In the genomic region with DNA sequence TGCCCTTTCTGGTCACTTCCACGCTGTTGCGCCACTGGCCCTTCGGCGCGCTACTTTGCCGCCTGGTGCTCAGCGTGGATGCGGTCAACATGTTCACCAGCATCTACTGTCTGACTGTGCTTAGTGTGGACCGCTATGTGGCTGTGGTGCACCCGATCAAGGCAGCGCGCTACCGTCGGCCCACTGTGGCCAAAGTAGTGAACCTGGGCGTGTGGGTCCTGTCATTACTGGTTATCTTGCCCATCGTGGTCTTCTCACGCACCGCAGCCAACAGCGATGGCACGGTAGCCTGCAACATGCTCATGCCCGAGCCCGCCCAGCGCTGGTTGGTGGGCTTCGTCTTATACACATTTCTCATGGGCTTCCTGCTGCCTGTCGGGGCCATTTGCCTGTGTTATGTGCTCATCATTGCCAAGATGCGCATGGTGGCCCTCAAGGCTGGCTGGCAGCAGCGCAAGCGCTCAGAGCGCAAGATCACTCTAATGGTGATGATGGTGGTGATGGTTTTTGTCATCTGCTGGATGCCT, we compare ENCODE assay signal across 9 mouse cellular contexts. TPM values are rescaled to one million over a fixed set of nuclear protein-coding genes. Genes with fewer than 3 reads are reported as not detected.
DNase-seq lines count a peak whose midpoint lies in the region; ATAC-seq lines count a peak whose summit lies in the region.
"Had no signal": no experiment of that assay in that cellular context is flagged by ENCODE, and none has a peak within 500 bp of the region (broad histone marks: within the 10 kb centered on the region; RNA-seq: fewer than 3 reads in every experiment).

No protein-coding gene starts in this region.

- H3K27me3 ChIP-seq in heart, embryonic 14.5 days (ENCODE audit: control insufficient read depth, insufficient read depth, low read length) = peaks cover 34% of the 10 kb centered on the region
- peaks cover 78% of the 10 kb centered on the region for H3K27me3 ChIP-seq in embryonic facial prominence, embryonic 10.5 days (replicated peaks; ENCODE audit: low read depth, poor library complexity, severe bottlenecking)
- H3K27me3 ChIP-seq in hindbrain, embryonic 15.5 days = peaks cover 19% of the 10 kb centered on the region; the same call in 1 of the 2 replicates
- peaks cover 38% of the 10 kb centered on the region for H3K27me3 ChIP-seq in limb, embryonic 15.5 days

- peak overlapping the region; percentile 79 for H3K4me2 ChIP-seq in heart, embryonic 14.5 days (ENCODE audit: low read length)
- H3K4me2 ChIP-seq in hindbrain, embryonic 15.5 days = peak overlapping the region; percentile 95
- H3K4me2 ChIP-seq in limb, embryonic 15.5 days = peak overlapping the region; percentile 90

- ATAC-seq in heart, embryonic 14.5 days (ENCODE audit: insufficient number of reproducible peaks, insufficient read depth, low FRiP score, low read depth) = no peak
- peak; percentile 23 for ATAC-seq in hindbrain, embryonic 15.5 days (ENCODE audit: low FRiP score, low read depth)
- no peak for ATAC-seq in limb, embryonic 15.5 days (ENCODE audit: insufficient number of reproducible peaks, low FRiP score, low TSS enrichment, low read depth)
- ATAC-seq: Patski had no signal

- H3K27ac ChIP-seq in heart, embryonic 14.5 days (replicated peaks in 1 of 2; ENCODE audit: control insufficient read depth in 1 of 2, insufficient read depth in 1 of 2, low read depth in 2 of 2, low read length in 2 of 2) = no peak overlapping the region
- no peak overlapping the region for H3K27ac ChIP-seq in embryonic facial prominence, embryonic 10.5 days (replicated peaks)
- peak overlapping the region; percentile 56 for H3K27ac ChIP-seq in hindbrain, embryonic 15.5 days (replicated peaks)
- no peak overlapping the region for H3K27ac ChIP-seq in limb, embryonic 15.5 days

- 4% methylated on average over 29 of the region's 29 CpGs for WGBS in heart, embryonic 14.5 days
- 3% methylated on average over 29 of the region's 29 CpGs for WGBS in embryonic facial prominence, embryonic 10.5 days
- under 1% methylated on average over 29 of the region's 29 CpGs for WGBS in hindbrain, embryonic 15.5 days
- WGBS in limb, embryonic 15.5 days = 3% methylated on average over 29 of the region's 29 CpGs

- peaks cover 12 to 17% of the 10 kb centered on the region in 2 experiments; a peak in 3 of 4 replicates for H3K4me1 ChIP-seq in heart, embryonic 14.5 days (ENCODE audit: control insufficient read depth in 2 of 2, insufficient read depth in 2 of 2, low read length in 2 of 2)
- peaks cover 39% of the 10 kb centered on the region for H3K4me1 ChIP-seq in embryonic facial prominence, embryonic 10.5 days
- peaks cover 39% of the 10 kb centered on the region for H3K4me1 ChIP-seq in hindbrain, embryonic 15.5 days (replicated peaks)
- peaks cover 33% of the 10 kb centered on the region for H3K4me1 ChIP-seq in limb, embryonic 15.5 days

- H3K9ac ChIP-seq in heart, embryonic 14.5 days (ENCODE audit: low read length) = no peak overlapping the region
- H3K9ac ChIP-seq in hindbrain, embryonic 15.5 days = peak overlapping the region; percentile 66
- H3K9ac ChIP-seq in limb, embryonic 15.5 days = peak overlapping the region; percentile 14; the same call in 1 of the 2 replicates

- H3K9me3 ChIP-seq in heart, embryonic 14.5 days (ENCODE audit: control insufficient read depth, low read length) = no peaks in the 10 kb centered on the region
- H3K9me3 ChIP-seq in embryonic facial prominence, embryonic 10.5 days = no peaks in the 10 kb centered on the region
- H3K9me3 ChIP-seq in hindbrain, embryonic 15.5 days = no peaks in the 10 kb centered on the region
- no peaks in the 10 kb centered on the region for H3K9me3 ChIP-seq in limb, embryonic 15.5 days

- peak overlapping the region; percentile 27 to 45 for H3K4me3 ChIP-seq in heart, embryonic 14.5 days (ENCODE audit: control insufficient read depth in 1 of 2, insufficient read depth in 1 of 2, low read depth in 1 of 2, low read length in 2 of 2)
- H3K4me3 ChIP-seq in embryonic facial prominence, embryonic 10.5 days = peak overlapping the region; percentile 63
- H3K4me3 ChIP-seq in hindbrain, embryonic 15.5 days = peak overlapping the region; percentile 66
- H3K4me3 ChIP-seq in limb, embryonic 15.5 days = peak overlapping the region; percentile 43

- H3K36me3 ChIP-seq in heart, embryonic 14.5 days (ENCODE audit: control insufficient read depth, insufficient read depth, low read length) = no peaks in the 10 kb centered on the region
- no peaks in the 10 kb centered on the region for H3K36me3 ChIP-seq in embryonic facial prominence, embryonic 10.5 days (replicated peaks)
- H3K36me3 ChIP-seq in hindbrain, embryonic 15.5 days = no peaks in the 10 kb centered on the region
- no peaks in the 10 kb centered on the region for H3K36me3 ChIP-seq in limb, embryonic 15.5 days

- no peak for DNase-seq in heart, postnatal 4 days
- peak; percentile 45 for DNase-seq in embryonic facial prominence, embryonic 10.5 days (ENCODE audit: low spot score)
- peak; percentile 37 for DNase-seq in right cerebral cortex, postnatal 14 days
- no peak for DNase-seq in spleen, postnatal 36 days (ENCODE audit: low spot score in 2 of 2)
- DNase-seq in thymus, postnatal 0 days (ENCODE audit: low spot score) = no peak

RNA-seq across cellular contexts. Expression of a gene that starts 1.4 kb away (rescaled TPM):
- 0.11 TPM in 1 of 2 replicates, not detected in the other for polyA plus RNA-seq in heart, embryonic 14.5 days (2014; fragmentation: Nextera tagmentation; extraction: Ambion mirVana)
- under 1 TPM in 1 of 2 experiments, not detected in 1; 0.17 TPM for total RNA-seq in heart, postnatal 4 days (2021)
- 0.29 and 0.65 TPM in 2 replicates for polyA plus RNA-seq in embryonic facial prominence, embryonic 10.5 days (2016; fragmentation: Nextera tagmentation; extraction: Ambion mirVana)
- polyA plus RNA-seq in hindbrain, embryonic 15.5 days (2015; fragmentation: Nextera tagmentation; extraction: Ambion mirVana) = 18.7 and 20.4 TPM in 2 replicates
- polyA plus RNA-seq in limb, embryonic 15.5 days (2015; fragmentation: Nextera tagmentation; extraction: Ambion mirVana) = 2.0 and 2.7 TPM in 2 replicates
- not detected in 2 replicates for polyA plus RNA-seq in thymus, postnatal 0 days (2015; fragmentation: Nextera tagmentation; extraction: Ambion mirVana)
- polyA plus RNA-seq: Patski had no signal

RNA-seq across cellular contexts. Expression of a gene that starts 56.1 kb away (rescaled TPM):
- polyA plus RNA-seq in heart, embryonic 14.5 days (2014; fragmentation: Nextera tagmentation; extraction: Ambion mirVana) = 21.6 and 22.5 TPM in 2 replicates
- 10 to 100 TPM; 28.5 to 29.9 TPM for total RNA-seq in heart, postnatal 4 days (2021)
- 3.7 and 4.7 TPM in 2 replicates for polyA plus RNA-seq in embryonic facial prominence, embryonic 10.5 days (2016; fragmentation: Nextera tagmentation; extraction: Ambion mirVana)
- polyA plus RNA-seq in hindbrain, embryonic 15.5 days (2015; fragmentation: Nextera tagmentation; extraction: Ambion mirVana) = 6.9 and 7.4 TPM in 2 replicates
- 20.5 and 22.1 TPM in 2 replicates for polyA plus RNA-seq in limb, embryonic 15.5 days (2015; fragmentation: Nextera tagmentation; extraction: Ambion mirVana)
- polyA plus RNA-seq in thymus, postnatal 0 days (2015; fragmentation: Nextera tagmentation; extraction: Ambion mirVana) = 4.6 and 5.0 TPM in 2 replicates
- polyA plus RNA-seq: Patski had no signal

Comparison
In these comparisons a context has a peak if more than half of its experiments do, and no peak if none do; other contexts are left out.
1. DNase-seq: peak in embryonic facial prominence, embryonic 10.5 days (single experiment) and right cerebral cortex, postnatal 14 days (single experiment); none in heart, postnatal 4 days (single experiment), spleen, postnatal 36 days (0 of 2) and thymus, postnatal 0 days (single experiment).
2. Peak in every context shown above with its lines, with median percentiles within 50 percentile points of each other: H3K4me2 ChIP-seq and H3K4me3 ChIP-seq.